Mouse (Mus musculus): ENCODE measurements around the gene Jmjd6.

DNA sequence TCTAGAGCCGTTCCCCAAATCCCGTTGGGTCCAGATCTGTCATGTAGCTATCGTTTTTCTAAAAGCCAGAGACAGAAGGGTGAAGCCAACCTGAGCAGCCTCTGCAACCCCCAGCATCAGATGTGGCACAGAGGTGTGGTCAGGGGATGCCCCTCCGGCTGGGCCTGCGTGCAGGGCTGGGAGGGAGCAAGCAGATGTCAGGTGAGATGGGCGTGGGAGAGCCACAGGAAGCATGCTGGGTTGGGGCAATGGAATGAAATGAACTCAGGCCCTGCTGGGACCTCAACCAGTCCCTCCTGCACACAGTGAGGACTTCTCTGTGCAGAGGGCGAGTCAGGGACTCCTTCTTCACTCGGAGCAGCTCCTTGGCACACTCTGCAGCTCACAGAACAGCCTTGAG, 33.7 kb downstream of the Jmjd6 start:
- TF ChIP-seq CTCF (IDR thresholded peaks at IDR 0.05) (no peak), EP300 (IDR thresholded peaks at IDR 0.05) (no peak)
